Mouse (Mus musculus) CH12.LX (cell line): Measurements from ENCODE around the gene Barx1. TPM values are rescaled to one million over a fixed set of nuclear protein-coding genes. Genes with fewer than 3 reads are reported as not detected.

Source experiments
- DNase-seq: peaks from one replicate; pipeline ENCODE4 v3.0.0-alpha.2; 2013; ENCODE audit errors: extremely low read depth
- H3K27ac ChIP-seq: 2 replicates; pipeline ENCODE4 v1.5.1; 2012; ENCODE audit warnings: low read depth, mild to moderate bottlenecking, control low read depth, moderate library complexity; ENCODE audit not compliant: insufficient read depth
- H3K27me3 ChIP-seq: replicated peaks from 2 replicates; pipeline ENCODE3; 2012; ENCODE audit warnings: inconsistent platforms
- H3K36me3 ChIP-seq, 2 experiments: replicated peaks in 1 of 2; 2 replicates each; pipeline versions ENCODE3 to v1.6.1; 2012; ENCODE audit warnings: inconsistent platforms in 1 of 2, low read length in 1 of 2, mild to moderate bottlenecking in 1 of 2, mixed read lengths in 1 of 2, moderate library complexity in 1 of 2; ENCODE audit not compliant: control insufficient read depth in 1 of 2, insufficient read depth in 1 of 2
- H3K4me1 ChIP-seq, 2 experiments: 2 replicates each; pipeline ENCODE4 v1.6.1; 2012; ENCODE audit warnings: inconsistent platforms in 1 of 2, moderate library complexity in 1 of 2; ENCODE audit not compliant: insufficient read depth in 2 of 2, control insufficient read depth in 1 of 2
- H3K4me2 ChIP-seq: 2 replicates; pipeline ENCODE4 v1.6.1; 2012; ENCODE audit warnings: low read depth, mild to moderate bottlenecking, control low read depth; ENCODE audit not compliant: poor library complexity, insufficient read depth, severe bottlenecking
- H3K4me3 ChIP-seq, 3 experiments: fragments of 150-350 bp in 1 of 3; sonication (generic) in 1 of 3; replicated peaks in 1 of 3; 2 replicates each; pipeline versions ENCODE3 to v1.5.1; 2011 to 2012; ENCODE audit warnings: low read depth in 2 of 3, low read length in 2 of 3, mild to moderate bottlenecking in 2 of 3, moderate library complexity in 2 of 3, control low read depth in 1 of 3, improper control_type of control experiment in 1 of 3, inconsistent platforms in 1 of 3, mixed read lengths in 1 of 3; ENCODE audit not compliant: poor library complexity in 1 of 3
- H3K79me2 ChIP-seq: replicated peaks from 2 replicates; pipeline ENCODE4 v1.6.1; 2012; ENCODE audit warnings: mild to moderate bottlenecking, moderate library complexity; ENCODE audit not compliant: control insufficient read depth, poor library complexity, insufficient read depth, severe bottlenecking; ENCODE audit errors: extremely low read depth
- H3K9ac ChIP-seq: 2 replicates; pipeline ENCODE4 v1.6.1; 2012; ENCODE audit warnings: low read depth, mild to moderate bottlenecking, control low read depth, moderate library complexity; ENCODE audit not compliant: insufficient read depth
- H3K9me3 ChIP-seq: replicated peaks from 2 replicates; pipeline ENCODE3; 2012; ENCODE audit warnings: low read length, inconsistent platforms, mixed read lengths
- CHD1 ChIP-seq: IDR thresholded peaks from 2 replicates; pipeline ENCODE4 v1.6.1; 2012; ENCODE audit warnings: low read depth, low read length, improper control_type of control experiment, inconsistent platforms
- CHD2 ChIP-seq: IDR thresholded peaks from 2 replicates; pipeline ENCODE4 v1.6.1; 2011; ENCODE audit warnings: low read length, improper control_type of control experiment
- CTCF ChIP-seq, 2 experiments: IDR thresholded peaks in 1 of 2; conservative IDR thresholded peaks in 1 of 2; 2 replicates each; pipeline ENCODE4 v1.5.1; 2011 to 2012; ENCODE audit warnings: low read depth in 2 of 2, low read length in 2 of 2, improper control_type of control experiment in 1 of 2, inconsistent platforms in 1 of 2, mild to moderate bottlenecking in 1 of 2, moderate library complexity in 1 of 2
- ELF1 ChIP-seq: IDR thresholded peaks from 2 replicates; pipeline ENCODE4 v1.6.1; 2014; ENCODE audit warnings: low read depth, mild to moderate bottlenecking, inconsistent platforms, low read length, improper control_type of control experiment
- ETS1 ChIP-seq: conservative IDR thresholded peaks from 2 replicates; pipeline ENCODE4 v1.6.1; 2012; ENCODE audit warnings: low read depth, mild to moderate bottlenecking, inconsistent platforms, low read length, improper control_type of control experiment, moderate library complexity
- JUN ChIP-seq: IDR thresholded peaks from 2 replicates; pipeline ENCODE4 v1.6.1; 2011; ENCODE audit warnings: low read depth, mild to moderate bottlenecking, low read length, improper control_type of control experiment, moderate library complexity; ENCODE audit not compliant: insufficient read depth
- JUND ChIP-seq: conservative IDR thresholded peaks from 2 replicates; pipeline ENCODE4 v1.6.1; 2011; ENCODE audit warnings: low read depth, low read length, improper control_type of control experiment
- KAT2A ChIP-seq: IDR thresholded peaks from 2 replicates; pipeline ENCODE4 v1.6.1; 2012; ENCODE audit warnings: low read length, improper control_type of control experiment, inconsistent platforms; ENCODE audit not compliant: insufficient replicate concordance
- MAFK ChIP-seq: IDR thresholded peaks from 2 replicates; pipeline ENCODE4 v1.6.1; 2011; ENCODE audit warnings: low read length, improper control_type of control experiment; ENCODE audit not compliant: insufficient replicate concordance
- MAX ChIP-seq: IDR thresholded peaks from 2 replicates; pipeline ENCODE4 v1.6.1; 2011; ENCODE audit warnings: low read length, improper control_type of control experiment
- MEF2A ChIP-seq: IDR thresholded peaks from 2 replicates; pipeline ENCODE4 v1.6.1; 2014; ENCODE audit warnings: low read depth, mild to moderate bottlenecking, inconsistent platforms, low read length, improper control_type of control experiment, borderline replicate concordance
- MXI1 ChIP-seq: IDR thresholded peaks from 2 replicates; pipeline ENCODE4 v1.6.1; 2011; ENCODE audit warnings: mild to moderate bottlenecking, low read depth, low read length, improper control_type of control experiment
- MYC ChIP-seq: IDR thresholded peaks from 2 replicates; pipeline ENCODE4 v1.6.1; 2011; ENCODE audit warnings: low read depth, mild to moderate bottlenecking, improper control_type of control experiment, low read length
- NELFE ChIP-seq: IDR thresholded peaks from 2 replicates; pipeline ENCODE4 v1.6.1; 2011; ENCODE audit warnings: low read depth, low read length, improper control_type of control experiment
- NRF1 ChIP-seq: IDR thresholded peaks from 2 replicates; pipeline ENCODE4 v1.6.1; 2014; ENCODE audit warnings: low read depth, mild to moderate bottlenecking, inconsistent platforms, low read length, improper control_type of control experiment, moderate library complexity
- PAX5 ChIP-seq: IDR thresholded peaks from 2 replicates; pipeline ENCODE4 v1.6.1; 2012; ENCODE audit warnings: low read length, inconsistent platforms, mixed read lengths
- POLR2A ChIP-seq: IDR thresholded peaks from 2 replicates; pipeline ENCODE4 v1.6.1; 2011; ENCODE audit warnings: low read depth, mild to moderate bottlenecking, improper control_type of control experiment, low read length
- RAD21 ChIP-seq: IDR thresholded peaks from 2 replicates; pipeline ENCODE4 v1.6.1; 2011; ENCODE audit warnings: low read depth, mild to moderate bottlenecking, low read length, improper control_type of control experiment, moderate library complexity
- RCOR1 ChIP-seq: conservative IDR thresholded peaks from 2 replicates; pipeline ENCODE4 v1.6.1; 2012; ENCODE audit warnings: low read depth, mild to moderate bottlenecking, inconsistent platforms, low read length, improper control_type of control experiment
- TCF12 ChIP-seq: IDR thresholded peaks from 2 replicates; pipeline ENCODE4 v1.6.1; 2014; ENCODE audit warnings: low read depth, mild to moderate bottlenecking, inconsistent platforms, low read length, improper control_type of control experiment
- UBTF ChIP-seq: IDR thresholded peaks from 2 replicates; pipeline ENCODE4 v1.6.1; 2012; ENCODE audit warnings: low read depth, mild to moderate bottlenecking, inconsistent platforms, low read length, improper control_type of control experiment, moderate library complexity
- ZC3H11A ChIP-seq: IDR thresholded peaks from 2 replicates; pipeline ENCODE4 v1.6.1; 2012; ENCODE audit warnings: low read depth, mild to moderate bottlenecking, inconsistent platforms, low read length, improper control_type of control experiment
- ZKSCAN1 ChIP-seq: IDR thresholded peaks from 2 replicates; pipeline ENCODE4 v1.6.1; 2012; ENCODE audit warnings: low read depth, inconsistent platforms, low read length, improper control_type of control experiment, borderline replicate concordance
- dilution Hi-C: fragments of 300-500 bp; cut with MboI; formaldehyde crosslinking; loops from 2 replicates; pipeline ENCODE4 v1.14.3; 2020; ENCODE audit warnings: low sequenced_read_pairs; ENCODE audit not compliant: extremely low pct_unique_long_range_greater_than_20kb, extremely low pct_ligation_motif_present
- in situ Hi-C: fragments of 300-500 bp; cut with MboI; formaldehyde crosslinking; loops from 3 replicates; pipeline ENCODE4 v1.14.3; 2019; ENCODE audit warnings: low sequenced_read_pairs, low pct_ligation_motif_present, low pct_unique_long_range_greater_than_20kb, mixed read lengths
- polyA plus RNA-seq: library from polyadenylated mRNA; unstranded; fragments of >175 nt; gene quantifications from 2 replicates; pipeline ENCODE4 v1.2.1, GENCODE M21; 2012; ENCODE audit warnings: low read depth; ENCODE audit not compliant: insufficient read length
- total RNA-seq, 2 experiments: library from RNA; depleted of rRNA; stranded (reverse); fragments of 300-350 nt in 1 of 2; fragments of >200 nt in 1 of 2; gene quantifications; 2 replicates each; pipeline ENCODE4 v1.2.3; 2012 to 2014

Gene Barx1
- total and polyA plus RNA-seq, 3 experiments = not detected

GRCm38 (mm10) chr13:48659254-48660220 lies 3.3 kb upstream of the Barx1 start:
- H3K27ac ChIP-seq = no peak overlapping the region
- peaks cover 17% of the 10 kb centered on the region for H3K9me3 ChIP-seq
- no peak for DNase-seq
- dilution Hi-C loops = no loop called here
- peaks cover 0 to 4% of the 10 kb centered on the region in 2 experiments; a peak in 2 of 4 replicates for H3K4me1 ChIP-seq
- no peaks in the 10 kb centered on the region for H3K79me2 ChIP-seq
- no peak overlapping the region for H3K4me3 ChIP-seq
- no peak overlapping the region for H3K9ac ChIP-seq
- peaks cover 52% of the 10 kb centered on the region for H3K27me3 ChIP-seq
- no peaks in the 10 kb centered on the region for H3K36me3 ChIP-seq
- in situ Hi-C loops = loop anchor here (10.0 to 25.0 kb wide), 3 partner anchors 335 to 528 kb away; partner anchors contain the start of gene Ninj1
- TF ChIP-seq MAFK (no peak), CTCF (conservative IDR thresholded peaks at IDR 0.05 in 1 of 2, IDR thresholded peaks at IDR 0.05 in 1 of 2; ENCODE audit: low read depth in 2 of 2, low read length in 2 of 2) (no peak), ZKSCAN1 (no peak), MXI1 (no peak), TCF12 (no peak), UBTF (no peak), NELFE (no peak), ETS1 (no peak), NRF1 (no peak), POLR2A (no peak), MYC (no peak), KAT2A (no peak), JUND (no peak), ZC3H11A (no peak), CHD1 (no peak), JUN (no peak)
- no peak overlapping the region for H3K4me2 ChIP-seq

GRCm38 (mm10) chr13:48660221-48660734 lies 2.5 kb upstream of the Barx1 start:
- DNase-seq = no peak
- in situ Hi-C loops = loop anchor here (25.0 kb wide), 1 partner anchor 527 kb away; the partner anchor contains the start of gene Ninj1
- Histone ChIP-seq H3K36me3 (no peaks in the 10 kb centered on the region), H3K9ac (no peak overlapping the region), H3K4me1 (peaks cover 0 to 4% of the 10 kb centered on the region in 2 experiments; a peak in 2 of 4 replicates), H3K4me2 (no peak overlapping the region), H3K4me3 (no peak overlapping the region), H3K27ac (no peak overlapping the region), H3K9me3 (peaks cover 24% of the 10 kb centered on the region), H3K27me3 (peaks cover 50% of the 10 kb centered on the region), H3K79me2 (no peaks in the 10 kb centered on the region)
- dilution Hi-C loops = no loop called here
- TF ChIP-seq MEF2A (no peak), RAD21 (no peak), CHD2 (no peak), PAX5 (no peak), ELF1 (no peak), MAX (no peak), RCOR1 (no peak), ZKSCAN1 (no peak)
